Mouse (Mus musculus): ENCODE measurements around the gene Xpo6.

Xpo6 gene

DNA sequence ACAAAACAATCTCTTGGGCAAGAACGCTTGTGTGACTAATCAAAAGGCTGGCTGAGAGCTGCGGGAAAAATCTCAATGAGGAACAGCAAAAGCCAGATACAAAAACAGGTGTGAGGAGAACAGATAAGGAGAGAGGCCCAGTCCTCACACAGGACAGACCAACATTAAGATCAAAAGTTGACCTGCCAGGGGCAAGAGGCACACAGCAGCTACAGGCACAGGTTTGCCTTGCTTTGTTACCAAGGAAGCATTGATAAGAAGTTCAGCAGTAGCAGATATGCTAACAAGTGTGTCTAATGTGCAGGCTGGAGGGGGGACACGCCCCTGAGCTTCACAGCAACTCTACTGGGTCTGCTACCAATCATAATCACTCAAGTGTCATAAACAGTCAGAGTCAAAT lies 73.8 kb downstream of the Xpo6 start:
- DNase-seq (ENCODE audit: low spot score), result no peak

DNA sequence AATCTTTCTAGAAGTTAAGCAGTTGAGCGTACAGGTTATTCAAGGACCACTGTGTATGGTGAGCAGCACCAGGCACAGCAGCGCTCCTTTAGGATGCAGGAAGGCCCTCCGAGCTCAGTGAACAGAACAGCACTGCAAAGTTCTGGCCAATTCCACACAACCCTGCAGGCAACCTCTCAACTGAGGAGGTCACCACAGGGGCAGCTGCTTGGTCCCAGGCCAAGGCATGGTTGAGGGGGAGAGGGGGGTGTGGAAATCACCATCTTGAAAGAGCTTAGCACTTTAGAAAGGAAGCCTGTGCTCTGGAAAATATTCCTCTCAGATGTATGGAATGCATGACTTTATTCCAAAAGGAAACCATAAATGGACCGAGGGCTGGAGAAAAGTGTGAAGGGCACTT lies 78.8 kb downstream of the Xpo6 start:
- no peak for DNase-seq (ENCODE audit: low spot score)

DNA sequence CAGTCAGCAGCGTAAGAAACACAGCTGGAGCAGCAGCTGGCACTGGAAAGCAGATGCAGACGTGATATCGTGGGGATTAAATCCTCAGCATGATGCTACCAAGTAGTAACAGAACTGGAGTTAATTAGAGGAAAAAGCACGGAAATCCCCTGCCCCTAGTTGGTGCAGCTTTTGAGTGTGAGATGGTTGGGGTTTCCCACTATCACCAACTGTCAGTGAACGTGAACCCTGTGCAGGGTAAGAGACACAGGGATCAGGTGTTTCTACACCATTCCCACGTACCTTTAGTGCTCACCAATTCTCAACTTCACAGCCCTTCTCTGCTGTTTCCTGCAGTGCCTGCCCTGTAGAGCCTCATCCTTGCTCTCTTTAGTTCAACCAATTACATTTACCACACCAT lies 80.5 kb downstream of the Xpo6 start:
- DNase-seq (ENCODE audit: low spot score), result no peak

DNA sequence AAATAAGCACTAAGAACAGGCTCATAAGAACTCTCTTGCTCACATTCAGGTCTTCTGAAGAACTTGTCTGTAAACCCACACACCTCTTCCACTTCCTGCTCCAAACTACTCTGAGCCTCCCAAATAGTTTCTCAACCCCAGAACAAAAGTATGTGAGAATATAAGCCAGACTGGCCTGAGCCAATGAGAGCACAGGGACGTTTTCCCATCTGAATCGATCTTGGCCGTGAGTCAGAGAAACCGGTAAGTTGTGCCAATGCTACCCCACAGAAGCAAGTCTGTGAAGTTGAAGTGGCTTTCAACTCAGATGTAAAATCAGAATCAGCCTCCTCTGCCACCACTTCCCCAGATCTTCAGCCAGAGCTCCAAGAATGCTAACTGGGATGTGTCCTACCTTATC lies 87.0 kb downstream of the Xpo6 start:
- DNase-seq (ENCODE audit: low spot score), result no peak

DNA sequence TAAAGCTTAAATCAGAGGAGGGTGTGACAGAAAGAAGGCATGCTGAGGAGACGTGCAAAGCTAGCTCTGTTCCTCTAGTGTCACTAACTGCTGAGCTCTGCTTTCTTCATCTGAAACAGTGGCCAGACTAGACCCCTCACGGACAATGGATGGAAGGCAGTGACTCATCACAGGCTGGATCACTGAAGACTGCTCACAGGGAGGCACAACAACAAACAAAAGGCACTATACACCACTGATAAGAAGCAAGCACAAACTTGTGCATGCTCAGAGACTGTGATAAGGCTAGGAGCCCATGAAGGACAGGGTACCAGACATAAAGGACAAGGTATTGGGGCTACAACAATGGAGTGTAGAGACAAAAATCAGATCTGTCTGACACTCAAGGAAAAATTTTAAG lies 89.1 kb downstream of the Xpo6 start:
- no peak for DNase-seq (ENCODE audit: low spot score)

DNA sequence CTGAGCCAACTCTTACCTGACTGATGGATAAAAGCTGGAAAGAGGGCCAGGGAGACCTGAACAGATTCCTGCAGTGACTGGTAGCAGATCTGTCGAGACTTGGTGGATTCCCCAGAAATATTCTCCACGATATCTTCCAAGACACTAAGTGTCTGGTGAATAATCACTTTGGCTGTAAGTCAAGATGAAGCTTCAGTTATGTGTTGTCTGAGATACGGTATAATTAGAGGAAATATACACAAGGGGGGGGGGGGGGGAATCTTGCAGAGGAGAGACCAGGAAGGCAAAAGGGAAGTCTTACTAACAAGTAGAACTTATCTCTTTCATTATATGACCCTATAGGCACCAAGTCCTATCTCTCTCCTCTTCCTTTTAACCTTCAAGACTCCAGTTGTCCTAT lies 90.4 kb downstream of the Xpo6 start:
- DNase-seq (ENCODE audit: low spot score), result no peak

DNA sequence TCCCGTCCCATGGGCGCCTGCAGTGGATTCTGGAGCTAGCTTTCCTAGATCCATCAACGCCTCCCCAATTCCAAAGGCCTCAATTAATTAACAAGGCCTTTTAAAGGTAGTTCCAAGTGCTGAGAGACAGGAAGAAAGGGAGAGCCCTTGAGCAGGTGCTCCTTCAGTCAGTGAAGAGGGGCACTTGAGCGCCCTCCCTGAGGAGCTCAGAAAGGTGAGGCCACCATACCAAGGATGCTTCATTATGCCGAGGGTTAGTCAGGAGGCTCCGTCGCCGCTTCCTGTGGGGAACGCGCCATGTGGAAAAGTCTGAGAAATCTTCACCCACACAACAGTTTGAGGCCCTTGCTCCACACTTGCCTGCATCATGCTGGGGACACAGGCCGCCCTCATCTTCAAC lies 99.9 kb downstream of the Xpo6 start:
- no peak for DNase-seq (ENCODE audit: low spot score)

DNA sequence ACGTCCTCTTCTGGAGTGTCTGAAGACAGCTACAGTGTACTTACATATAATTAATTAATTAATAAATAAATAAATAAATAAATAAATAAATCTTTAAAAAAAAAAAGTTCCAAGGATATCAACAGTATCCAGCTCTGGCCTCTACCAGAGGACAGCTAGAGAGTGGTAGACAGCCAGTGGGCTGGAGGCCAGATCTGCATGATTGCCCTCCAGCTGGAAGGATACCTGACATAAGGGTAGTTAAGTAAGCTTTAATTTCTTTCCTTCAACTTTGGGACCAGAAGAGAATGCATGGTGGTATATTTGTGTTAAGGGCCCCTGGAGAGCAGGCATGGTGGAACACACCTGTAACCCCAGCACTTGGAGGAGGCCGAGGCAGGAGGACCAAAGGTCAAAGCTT lies 100.5 kb downstream of the Xpo6 start:
- no peak for DNase-seq (ENCODE audit: low spot score)

DNA sequence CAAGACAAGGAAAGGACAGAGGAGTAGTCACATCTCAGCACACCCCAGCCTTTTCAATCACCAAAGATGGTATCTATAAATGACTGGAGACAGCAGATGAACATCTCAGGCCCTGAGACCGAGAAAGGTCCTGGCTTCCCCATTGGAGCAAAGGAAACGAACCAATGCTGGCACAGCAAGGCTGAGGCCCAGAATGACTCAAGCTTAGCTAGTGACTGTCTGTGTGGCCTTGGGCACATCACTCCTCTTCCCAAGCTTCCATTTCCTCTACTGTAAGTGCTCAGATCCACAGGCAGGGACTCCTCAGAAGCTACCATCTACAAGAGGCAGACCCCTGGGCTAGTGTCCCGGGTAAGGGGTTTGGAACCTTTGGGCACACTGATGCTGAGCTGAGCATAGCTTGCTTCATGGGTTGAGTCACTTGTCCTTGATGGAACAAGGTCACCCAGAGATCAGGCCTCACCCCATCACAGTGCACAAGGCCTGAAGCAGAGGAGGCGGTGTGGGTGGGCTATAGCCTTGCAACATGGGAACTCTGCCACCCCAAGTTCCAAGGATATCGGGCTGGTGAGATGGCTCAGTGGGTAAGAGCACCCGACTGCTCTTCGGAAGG lies 101.0 kb downstream of the Xpo6 start:
- DNase-seq (ENCODE audit: low spot score), result no peak

DNA sequence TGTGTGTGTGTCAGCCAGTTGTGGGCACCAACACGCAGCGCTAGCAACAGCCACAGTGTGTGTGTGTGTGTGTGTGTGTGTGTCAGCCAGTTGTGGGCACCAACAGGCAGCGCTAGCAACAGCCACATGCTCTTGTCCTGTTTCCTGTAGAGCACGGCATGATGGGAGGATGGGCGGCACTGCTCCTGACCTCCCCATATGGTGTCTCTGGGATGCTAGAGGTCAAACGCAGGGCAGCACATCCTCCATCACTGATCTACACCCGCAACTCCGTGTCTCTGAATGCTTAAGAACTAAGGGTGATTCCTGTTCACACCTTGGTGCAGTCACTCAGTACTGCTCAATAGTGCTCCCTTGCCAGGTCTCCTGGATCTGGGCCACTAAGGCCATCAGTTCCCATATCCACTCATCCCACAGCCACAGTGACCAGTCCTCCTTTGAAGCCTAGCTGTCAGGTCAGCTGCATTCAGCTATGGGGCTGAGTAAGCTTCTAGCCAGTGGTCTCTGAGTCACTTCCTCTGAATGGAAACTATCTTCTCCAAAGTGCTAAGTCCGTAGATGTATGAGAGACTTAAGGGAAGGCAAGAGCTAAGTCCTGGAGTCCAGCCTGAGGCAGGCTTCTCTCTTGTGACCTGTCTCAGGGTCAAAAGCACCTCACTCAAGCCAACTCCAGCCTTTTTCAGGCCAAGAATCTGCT lies 102.9 kb downstream of the Xpo6 start:
- no peak for DNase-seq (ENCODE audit: low spot score)

DNA sequence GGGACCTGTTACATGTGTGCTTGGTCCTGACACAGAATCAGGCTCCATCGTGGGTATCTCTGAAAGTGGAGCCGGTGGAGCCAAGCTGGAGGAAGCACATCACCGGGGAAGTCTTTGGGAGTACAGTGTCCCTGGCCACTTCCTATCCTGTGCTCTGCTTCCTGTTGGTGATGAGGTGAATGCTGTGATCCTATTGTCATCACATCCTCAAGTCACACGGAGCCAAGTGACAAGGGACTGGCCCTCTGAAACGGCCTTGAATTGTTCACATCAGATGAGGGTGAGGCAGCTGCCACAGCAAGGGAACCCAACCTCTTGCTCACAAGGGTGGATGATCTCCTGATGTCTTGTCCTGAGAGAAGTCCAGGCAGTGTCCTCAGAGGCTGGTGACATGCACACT lies 103.7 kb downstream of the Xpo6 start:
- DNase-seq (ENCODE audit: low spot score), result no peak

DNA sequence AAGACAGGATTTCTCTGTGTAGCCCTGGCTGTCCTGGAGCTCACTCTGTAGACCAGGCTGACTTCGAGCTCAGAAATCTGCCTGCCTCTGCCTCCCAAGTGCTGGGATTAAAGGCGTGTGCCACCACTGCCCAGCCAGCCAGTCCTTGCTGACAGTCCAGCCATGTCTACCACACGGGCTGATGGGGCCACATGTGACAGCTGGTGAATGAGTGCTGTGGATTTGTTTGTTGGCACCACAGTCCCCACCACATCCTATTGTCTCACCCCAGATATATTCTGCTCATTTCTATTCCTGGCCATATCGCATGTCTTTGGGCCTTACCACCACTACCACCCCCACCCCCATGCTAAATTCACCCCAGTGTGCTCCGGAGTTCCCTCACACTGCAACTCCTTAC lies 105.6 kb downstream of the Xpo6 start:
- no peak for DNase-seq (ENCODE audit: low spot score)

DNA sequence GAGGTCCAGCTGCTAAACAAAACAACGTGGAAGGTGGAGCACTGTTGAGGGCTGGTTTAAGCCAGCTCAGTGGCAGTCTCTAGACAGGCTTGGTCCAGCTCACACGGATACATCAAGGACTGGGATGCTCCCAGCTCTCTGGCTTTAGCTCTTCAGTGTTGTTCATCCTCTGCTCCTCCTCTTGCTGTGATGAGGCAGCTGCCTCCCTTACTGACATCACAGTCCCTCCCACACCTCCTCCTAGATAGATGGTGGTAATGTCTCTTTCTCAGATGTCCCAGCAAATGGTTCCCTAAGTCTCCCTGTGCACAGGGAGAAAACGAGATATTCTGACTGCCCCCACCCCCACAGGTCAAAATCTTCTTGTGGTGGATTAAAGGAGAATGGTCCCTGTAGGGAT lies 107.1 kb downstream of the Xpo6 start:
- DNase-seq (ENCODE audit: low spot score), result no peak

DNA sequence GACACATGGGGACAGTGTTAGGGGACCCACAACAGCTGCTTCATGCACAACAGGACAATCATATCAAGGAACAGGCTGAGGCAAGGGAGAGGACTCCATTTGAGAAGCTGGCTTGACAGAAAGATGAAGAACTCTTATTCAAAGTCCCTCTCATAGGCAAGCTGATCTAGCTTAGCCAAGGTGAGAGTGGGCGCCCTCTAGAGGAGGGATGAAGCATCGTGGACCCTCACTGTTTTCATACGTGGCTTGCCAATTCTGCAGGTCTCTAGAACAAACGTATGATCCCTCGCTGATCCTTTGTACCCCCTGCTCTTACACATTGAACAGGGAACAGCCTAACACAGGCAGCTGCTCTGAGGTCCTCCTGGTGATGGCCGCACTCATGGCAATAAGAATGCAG lies 110.5 kb downstream of the Xpo6 start:
- DNase-seq (ENCODE audit: low spot score), result no peak

DNA sequence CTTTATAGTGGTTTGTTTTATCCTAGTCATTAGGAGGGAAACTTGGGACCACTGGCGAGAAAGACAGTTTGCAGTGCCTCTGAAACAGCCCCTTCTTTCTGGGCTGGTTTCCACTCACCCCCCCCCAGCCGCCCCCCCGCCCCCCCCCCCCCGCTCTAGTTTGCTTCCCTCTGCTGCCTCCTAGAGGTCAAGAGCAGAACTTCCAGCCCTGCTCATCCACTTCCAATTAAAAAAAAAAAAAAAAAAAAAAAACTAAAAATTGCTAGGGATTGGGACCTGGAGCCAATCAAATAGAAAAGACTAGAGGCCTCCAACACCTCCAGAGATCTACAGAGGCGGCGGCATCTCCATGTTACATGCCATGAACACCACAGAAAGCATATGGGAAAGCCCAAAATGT lies 112.1 kb downstream of the Xpo6 start:
- DNase-seq (ENCODE audit: low spot score), result no peak

DNA sequence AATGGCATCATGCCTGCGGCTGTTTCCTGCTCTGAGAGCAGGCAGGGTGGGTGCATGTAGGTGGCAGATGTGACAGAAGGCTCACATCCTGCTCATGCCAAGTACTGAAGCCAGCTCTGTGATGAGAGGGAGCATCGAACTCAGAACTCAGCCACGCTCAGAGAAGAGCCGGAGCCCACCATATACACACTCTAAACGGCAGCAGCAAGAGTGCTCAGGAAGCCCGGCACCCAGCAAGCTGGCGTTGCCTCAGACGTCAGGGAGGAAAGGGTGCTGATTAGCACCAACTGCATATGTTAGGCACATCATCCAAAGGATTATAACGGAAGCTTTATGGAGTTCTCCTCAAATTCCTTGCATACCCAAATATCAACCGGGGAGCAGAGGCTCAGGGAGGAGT lies 112.7 kb downstream of the Xpo6 start:
- DNase-seq (ENCODE audit: low spot score), result no peak

DNA sequence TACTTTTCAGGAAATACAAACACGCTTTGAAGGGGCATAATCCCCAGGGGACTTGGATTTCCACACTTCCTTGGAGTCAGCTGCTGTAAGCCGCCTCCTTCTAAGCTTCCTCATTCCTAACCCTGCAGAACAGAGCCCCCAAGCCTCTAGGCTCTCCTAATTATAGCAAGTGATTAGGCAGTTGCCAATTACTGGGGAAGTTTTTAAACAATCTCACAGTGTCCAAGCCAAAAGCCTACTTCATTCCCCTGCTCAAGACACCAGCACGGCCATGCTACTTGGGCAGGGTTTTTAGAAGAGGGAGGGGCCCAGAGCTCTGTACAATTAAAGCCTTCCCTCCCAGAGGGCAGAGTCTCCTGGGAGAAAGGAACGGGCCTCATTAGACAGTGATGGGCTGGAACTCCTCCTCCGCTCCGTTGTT lies 114.0 kb downstream of the Xpo6 start:
- no peak for DNase-seq (ENCODE audit: low spot score)

DNA sequence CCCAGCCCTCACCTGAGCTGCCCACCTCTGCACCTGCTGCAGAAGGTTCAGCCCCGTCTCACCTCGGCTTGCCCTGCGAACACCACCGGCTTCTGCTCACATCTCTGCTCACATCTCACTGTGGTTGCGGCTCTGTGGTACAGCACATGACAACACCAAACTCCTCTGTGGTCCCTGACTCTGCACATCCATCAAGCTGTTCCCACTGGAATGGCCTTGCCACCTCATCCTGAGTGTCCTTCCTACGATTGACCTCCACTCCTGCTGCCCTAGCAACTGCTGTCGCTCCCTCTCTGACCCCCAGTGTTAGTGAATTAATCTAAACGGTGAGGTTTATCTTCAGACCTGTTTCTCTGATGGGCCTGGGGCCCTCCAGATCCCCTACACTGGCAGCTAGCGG lies 115.1 kb downstream of the Xpo6 start:
- no peak for DNase-seq (ENCODE audit: low spot score)

DNA sequence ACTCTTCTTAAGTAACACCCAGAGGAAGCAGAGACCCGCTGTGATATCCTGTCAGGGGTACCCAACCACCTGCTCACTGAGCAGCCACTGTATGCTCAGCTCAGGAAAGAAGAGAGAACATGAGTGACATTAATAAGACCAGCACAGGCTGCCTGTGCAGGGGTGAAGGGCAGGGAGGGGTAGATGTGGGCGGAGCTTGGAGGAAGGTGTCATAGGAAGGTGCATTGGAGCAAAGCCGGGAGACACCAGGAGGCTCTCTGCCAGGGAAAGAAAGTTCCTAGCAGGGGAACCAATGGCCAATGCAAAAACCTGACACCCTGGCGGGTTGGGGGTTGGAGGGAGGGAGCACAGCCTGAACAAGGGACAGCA lies 116.3 kb downstream of the Xpo6 start:
- no peak for DNase-seq (ENCODE audit: low spot score)

DNA sequence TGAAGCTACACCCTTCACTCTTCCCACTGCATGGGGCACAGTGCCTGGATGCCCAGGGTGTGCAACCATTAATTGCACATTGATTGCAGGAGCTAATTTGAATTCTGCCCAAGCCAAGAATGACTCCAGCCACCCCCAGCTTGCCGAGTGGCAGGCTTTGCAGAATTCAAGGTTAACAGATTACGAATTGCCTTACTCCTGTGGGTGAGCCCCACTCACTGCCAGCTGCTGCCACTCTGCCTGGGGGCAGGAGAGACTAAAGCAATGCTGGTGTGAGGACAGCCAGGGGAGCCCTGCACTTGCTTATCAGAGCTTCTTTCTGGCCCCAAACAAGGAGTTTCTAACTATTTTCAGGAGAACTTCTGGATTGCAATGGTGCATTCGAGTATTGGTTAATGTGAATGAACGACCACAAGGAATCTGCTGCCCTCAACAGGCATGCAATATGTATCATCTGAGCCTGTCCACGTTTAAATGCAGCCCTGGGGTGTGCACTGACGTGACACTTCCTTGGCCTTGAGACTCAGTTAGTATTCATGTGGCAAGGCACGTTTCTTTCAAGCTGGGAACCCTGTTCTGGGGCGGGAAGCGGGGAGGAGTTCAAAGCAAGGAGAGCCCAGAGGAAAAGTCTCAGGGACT lies 116.8 kb downstream of the Xpo6 start:
- DNase-seq (ENCODE audit: low spot score), result no peak

DNA sequence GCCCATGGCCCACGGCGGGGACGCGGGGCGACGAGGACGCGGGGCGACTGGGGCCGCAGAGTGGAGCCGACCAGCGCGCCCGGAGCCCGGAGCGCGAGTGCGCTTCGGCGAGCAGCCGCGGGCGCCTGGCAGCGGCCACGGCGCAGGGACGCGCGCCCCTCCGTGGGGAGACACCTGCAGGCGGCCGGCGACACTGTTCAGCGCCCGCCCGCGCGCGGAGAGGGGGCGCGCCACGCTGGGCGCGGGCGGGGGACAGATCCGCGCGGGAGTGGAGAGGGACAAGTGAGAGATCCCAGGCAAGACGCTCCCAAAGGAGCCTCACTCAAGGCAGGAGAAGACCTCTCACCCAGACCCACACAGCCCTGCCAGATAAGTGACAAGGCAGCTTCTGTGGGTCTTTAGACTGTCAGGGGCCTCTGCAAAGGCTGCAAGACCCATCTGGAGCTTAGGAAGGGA lies 118.0 kb downstream of the Xpo6 start, which contains the start of gene Gsg1l:
TSS of gene Gsg1l (minus strand) at position 126 of the 456 bp plus-strand sequence.
- DNase-seq (ENCODE audit: low spot score), result no peak

DNA sequence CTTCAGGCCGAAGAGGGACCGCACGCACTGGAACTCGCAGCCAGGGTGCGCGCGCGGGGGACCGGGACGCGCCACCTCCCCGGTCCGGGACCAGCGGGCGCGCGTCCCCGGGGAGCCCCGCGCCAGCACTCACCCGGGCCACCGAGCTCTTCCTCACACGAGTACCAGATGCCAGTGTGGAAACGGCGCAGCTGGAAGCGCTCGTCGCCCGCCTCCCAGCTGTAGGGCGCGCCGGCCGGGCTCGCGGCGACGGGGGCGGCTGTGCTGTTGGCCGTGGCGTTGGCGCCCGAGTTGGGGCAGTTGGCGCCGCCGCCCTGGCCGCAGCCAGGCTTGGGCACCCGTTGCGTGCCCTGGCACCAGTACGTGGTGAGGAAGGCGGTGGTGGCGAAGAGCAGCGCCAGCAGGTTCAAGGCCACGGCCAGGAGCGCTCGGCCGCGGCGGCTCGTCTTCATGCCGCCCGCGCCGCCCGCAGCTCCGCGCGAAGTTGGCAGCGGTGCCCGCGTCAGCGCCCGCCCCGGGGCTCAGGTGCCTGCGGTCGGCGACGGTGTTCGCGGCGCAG lies 118.5 kb downstream of the Xpo6 start:
- no peak for DNase-seq (ENCODE audit: low spot score)

DNA sequence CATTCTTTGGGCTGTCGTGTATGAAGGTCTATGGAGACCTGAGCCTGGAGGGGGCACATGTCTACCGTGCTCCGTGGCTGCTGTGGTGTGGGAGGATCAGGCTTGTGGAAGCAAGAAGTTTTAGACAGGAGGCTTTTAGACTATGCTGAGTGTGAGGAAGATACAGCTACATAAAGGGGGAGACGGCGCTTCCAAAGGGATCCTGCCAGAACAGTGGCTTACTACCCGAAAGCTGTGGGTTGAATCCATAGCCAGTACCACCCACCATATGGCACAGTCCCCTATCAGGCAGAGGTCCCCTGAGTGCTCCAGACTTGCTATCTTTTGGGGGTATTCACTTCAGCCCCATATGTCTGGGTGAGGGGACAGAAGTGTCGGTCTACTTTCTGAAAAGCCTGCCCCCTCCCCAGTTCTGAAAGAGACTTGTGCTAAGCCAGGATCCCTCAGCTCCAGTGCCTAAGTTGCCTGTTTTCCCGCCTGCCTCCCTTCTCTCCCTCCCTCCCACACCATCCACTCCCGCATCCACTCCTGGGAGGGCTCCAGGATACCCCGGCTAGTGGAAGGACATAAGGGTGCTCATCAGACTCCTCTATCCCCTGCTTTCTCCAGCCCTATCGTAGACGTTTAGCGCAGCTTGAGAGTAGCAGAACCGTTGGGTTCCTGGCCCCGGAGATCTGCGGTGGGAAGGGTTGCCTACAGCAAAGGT lies 119.2 kb downstream of the Xpo6 start:
- no peak for DNase-seq (ENCODE audit: low spot score)
